Mouse (Mus musculus): ENCODE measurements around the gene Zbtb38. TPM values are rescaled to one million over a fixed set of nuclear protein-coding genes. Genes with fewer than 3 reads are reported as not detected.

Gene Zbtb38
- 27.4 TPM for polyA plus RNA-seq (2014; fragmentation: Illumina TruSeq; extraction: RNeasy Lipid Tissue Mini Kit (QIAGEN cat#74804); ENCODE audit: low read depth, low replicate concordance)

DNA sequence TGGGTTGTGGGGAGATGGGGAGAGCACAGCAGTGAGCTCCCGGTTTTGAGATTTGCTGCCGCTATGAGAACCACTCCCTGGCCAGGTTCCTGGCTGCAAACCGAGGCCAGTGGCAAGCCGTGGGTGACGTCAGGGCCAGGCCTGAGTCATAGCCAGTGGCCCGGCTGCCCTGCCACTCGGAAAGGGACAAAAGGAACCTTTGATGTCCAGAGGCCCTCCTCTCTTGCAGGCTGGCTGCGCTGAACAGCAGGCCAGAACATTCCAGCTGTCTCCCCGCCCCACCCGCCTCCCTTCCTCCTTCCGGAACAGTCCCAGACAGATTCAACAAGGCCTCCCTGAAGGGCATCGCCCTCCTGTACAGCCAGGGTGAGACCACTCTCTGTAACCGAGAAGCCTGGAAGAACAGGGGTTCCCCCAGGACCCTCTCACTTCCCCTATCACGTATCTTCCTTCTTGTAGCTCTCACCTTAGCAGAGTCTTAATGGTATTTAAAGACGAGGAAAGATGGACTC is at the start of gene Zbtb38:
Zbtb38 (minus strand) TSS at position 229 of the 512 bp plus-strand sequence.

Other genes starting within 250 kb of the Zbtb38 start
- gene Gm28729, start 227.6 kb downstream of the Zbtb38 start, polyA plus RNA-seq (2014; fragmentation: Illumina TruSeq; extraction: RNeasy Lipid Tissue Mini Kit (QIAGEN cat#74804); ENCODE audit: low read depth, low replicate concordance), result not detected
- 33.5 TPM for gene Rasa2, start 121.2 kb downstream of the Zbtb38 start, polyA plus RNA-seq (2014; fragmentation: Illumina TruSeq; extraction: RNeasy Lipid Tissue Mini Kit (QIAGEN cat#74804); ENCODE audit: low read depth, low replicate concordance)
- 6.6 TPM for gene Pxylp1, start 139.8 kb upstream of the Zbtb38 start, polyA plus RNA-seq (2014; fragmentation: Illumina TruSeq; extraction: RNeasy Lipid Tissue Mini Kit (QIAGEN cat#74804); ENCODE audit: low read depth, low replicate concordance)